Mouse (Mus musculus) MEL (cell line): ENCODE data around the gene Gfi1.

ENCODE experiments used
- CTCF ChIP-seq, 3 experiments: IDR thresholded peaks in 2 of 3; conservative IDR thresholded peaks in 1 of 3; 2 replicates each; pipeline ENCODE4 v1.5.1; 2011 to 2012; ENCODE audit warnings: low read length in 3 of 3, low read depth in 2 of 3, mild to moderate bottlenecking in 2 of 3, improper control_type of control experiment in 1 of 3, inconsistent platforms in 1 of 3, mixed read lengths in 1 of 3, moderate library complexity in 1 of 3; ENCODE audit not compliant: control insufficient read depth in 1 of 3, insufficient read depth in 1 of 3, poor library complexity in 1 of 3, severe bottlenecking in 1 of 3
- E2F4 ChIP-seq: IDR thresholded peaks from 2 replicates; pipeline ENCODE4 v1.6.1; 2011; ENCODE audit warnings: low read depth, low read length, improper control_type of control experiment, borderline replicate concordance
- EP300 ChIP-seq, 2 experiments: IDR thresholded peaks; 2 replicates each; pipeline ENCODE4 v1.6.1; 2011; ENCODE audit warnings: improper control_type of control experiment in 2 of 2, low read length in 2 of 2, low read depth in 1 of 2, mild to moderate bottlenecking in 1 of 2
- MYC ChIP-seq: IDR thresholded peaks from 2 replicates; pipeline ENCODE4 v1.6.1; 2011; ENCODE audit warnings: low read depth, mild to moderate bottlenecking, low read length, improper control_type of control experiment, moderate library complexity
- POLR2A ChIP-seq, 2 experiments: IDR thresholded peaks; 2 replicates each; pipeline ENCODE4 v1.6.1; 2011 to 2012; ENCODE audit warnings: low read length in 2 of 2, mild to moderate bottlenecking in 2 of 2, control low read depth in 1 of 2, improper control_type of control experiment in 1 of 2, low read depth in 1 of 2, moderate library complexity in 1 of 2; ENCODE audit not compliant: control insufficient read depth in 1 of 2, insufficient read depth in 1 of 2, poor library complexity in 1 of 2
- RCOR1 ChIP-seq: IDR thresholded peaks from 2 replicates; pipeline ENCODE4 v1.6.1; 2012; ENCODE audit warnings: low read depth, mild to moderate bottlenecking, inconsistent platforms, low read length, improper control_type of control experiment
- SMC3 ChIP-seq: IDR thresholded peaks from 2 replicates; pipeline ENCODE4 v1.6.1; 2011; ENCODE audit warnings: low read depth, low read length, improper control_type of control experiment
- TAL1 ChIP-seq: IDR thresholded peaks from 2 replicates; pipeline ENCODE4 v1.6.1; 2012; ENCODE audit warnings: mild to moderate bottlenecking, inconsistent platforms, low read length, moderate library complexity, mixed read lengths
- TCF12 ChIP-seq: IDR thresholded peaks from 2 replicates; pipeline ENCODE4 v1.6.1; 2014; ENCODE audit warnings: low read depth, mild to moderate bottlenecking, inconsistent platforms, low read length, improper control_type of control experiment, moderate library complexity
- ZC3H11A ChIP-seq: IDR thresholded peaks from 2 replicates; pipeline ENCODE4 v1.6.1; 2012; ENCODE audit warnings: low read depth, mild to moderate bottlenecking, inconsistent platforms, low read length, improper control_type of control experiment
- ZNF384 ChIP-seq: IDR thresholded peaks from 2 replicates; pipeline ENCODE4 v1.6.1; 2012; ENCODE audit warnings: low read depth, mild to moderate bottlenecking, inconsistent platforms, low read length, improper control_type of control experiment

GRCm38 (mm10) chr5:107722661-107723532 lies 2.9 kb downstream of the Gfi1 start:
- TF ChIP-seq EP300 (IDR thresholded peaks at IDR 0.05; ENCODE audit: low read depth in 1 of 2, low read length in 2 of 2) = no peak
- TF ChIP-seq CTCF (IDR thresholded peaks at IDR 0.05 in 2 of 3, conservative IDR thresholded peaks at IDR 0.05 in 1 of 3; ENCODE audit: control insufficient read depth in 1 of 3, insufficient read depth in 1 of 3, low read depth in 2 of 3, low read length in 3 of 3, poor library complexity in 1 of 3, severe bottlenecking in 1 of 3) = no peak
- no peak for TF ChIP-seq TCF12
- no peak for TF ChIP-seq MYC
- TF ChIP-seq ZC3H11A = no peak
- TF ChIP-seq RCOR1 = no peak
- no peak for TF ChIP-seq ZNF384
- TF ChIP-seq TAL1 = no peak
- TF ChIP-seq E2F4 = no peak
- no peak for TF ChIP-seq SMC3
- TF ChIP-seq POLR2A (IDR thresholded peaks at IDR 0.05; ENCODE audit: control insufficient read depth in 1 of 2, insufficient read depth in 1 of 2, low read depth in 1 of 2, low read length in 2 of 2, poor library complexity in 1 of 2) = no peak
